Mouse (Mus musculus): ENCODE results near the gene Ptgr1. TPM values are rescaled to one million over a fixed set of nuclear protein-coding genes. Genes with fewer than 3 reads are reported as not detected.

The Ptgr1 gene
- total RNA-seq, 2 experiments from 2014 or later, result 1.5 to 1.8 TPM

DNA sequence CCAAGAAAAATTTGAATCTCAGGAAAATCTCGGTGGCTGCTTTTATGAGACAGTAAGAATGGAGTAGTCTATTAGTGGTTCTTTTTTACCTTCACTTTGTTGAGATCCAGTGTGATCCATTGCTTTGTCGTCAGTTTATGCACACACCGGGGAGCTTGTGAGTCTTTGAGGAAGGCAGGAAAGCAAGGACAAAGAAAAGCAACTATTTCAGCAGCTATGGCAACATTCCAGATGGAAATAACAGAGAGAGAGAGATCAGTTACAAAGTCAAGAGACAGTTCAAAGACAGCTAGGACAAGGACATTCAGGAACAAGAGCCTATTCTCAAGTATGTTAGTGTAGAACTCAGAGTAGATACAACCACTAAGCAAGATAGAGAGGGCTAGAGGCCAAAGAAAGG, 51.1 kb downstream of the Ptgr1 start:
- intact Hi-C loops (cut with DNase I), result no loop called here
- DNase-seq (ENCODE audit: low spot score in 2 of 2), result no peak

DNA sequence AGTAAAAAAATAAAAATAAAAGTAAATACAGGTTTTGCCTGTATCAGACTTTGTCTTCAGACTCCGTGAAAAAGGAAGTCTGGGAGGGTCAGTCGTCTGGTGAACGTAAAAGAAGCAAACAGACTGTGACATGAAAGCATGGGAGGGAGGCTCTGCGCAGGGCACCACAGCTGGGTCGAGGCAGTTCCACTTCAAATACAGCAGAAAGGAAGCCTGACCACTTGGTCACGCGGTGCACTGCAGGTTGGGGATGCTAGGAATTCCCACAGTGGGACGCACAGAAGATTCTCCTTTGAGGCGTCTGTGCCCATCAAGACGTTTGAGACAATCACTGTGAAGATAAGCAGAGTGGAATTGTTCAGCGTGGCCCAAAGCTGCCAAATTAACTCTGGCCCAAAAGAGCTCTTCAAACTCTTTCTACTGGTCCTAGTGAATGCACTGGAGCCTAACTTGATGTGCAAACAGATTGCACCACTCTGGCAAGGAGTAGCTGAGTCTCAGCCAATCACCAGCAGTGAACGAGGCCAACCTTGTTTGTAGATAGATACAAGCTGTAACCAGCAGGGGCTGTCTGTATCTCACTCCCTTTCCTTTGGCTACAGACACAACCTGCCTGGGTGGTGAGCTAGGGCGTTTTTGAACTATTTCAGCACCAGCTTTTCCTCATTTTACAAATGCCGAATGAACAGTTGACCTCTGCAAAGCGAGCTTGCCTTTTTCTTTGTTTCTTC, 52.0 kb downstream of the Ptgr1 start:
- intact Hi-C loops (cut with DNase I), result no loop called here

DNA sequence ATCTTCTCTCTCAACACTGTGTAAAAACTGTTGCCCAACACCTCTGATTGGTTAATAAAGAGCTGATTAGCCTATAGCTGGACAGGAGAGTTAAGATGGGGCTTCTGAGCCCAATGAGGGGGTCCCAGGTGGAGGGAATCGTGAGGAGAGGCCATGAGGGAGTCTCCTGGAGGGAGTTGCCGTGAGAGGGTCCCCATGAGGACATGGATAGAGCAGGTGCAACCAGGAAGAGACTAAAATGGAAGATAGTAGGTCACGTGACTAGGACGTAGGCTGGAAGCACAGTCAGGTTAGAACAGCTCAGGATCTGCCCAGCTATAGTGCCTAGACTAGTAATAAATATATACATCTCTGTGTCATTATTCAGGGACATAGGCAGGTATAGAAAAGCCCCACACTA, 52.6 kb downstream of the Ptgr1 start:
- intact Hi-C loops (cut with DNase I), result no loop called here
- no peak for DNase-seq (ENCODE audit: low spot score in 2 of 2)

More for the DNA sequence above, 52.0 kb downstream of the Ptgr1 start:
- DNase-seq (ENCODE audit: low spot score in 2 of 2), result peak in 1 of 2 experiments; percentile 52

DNA sequence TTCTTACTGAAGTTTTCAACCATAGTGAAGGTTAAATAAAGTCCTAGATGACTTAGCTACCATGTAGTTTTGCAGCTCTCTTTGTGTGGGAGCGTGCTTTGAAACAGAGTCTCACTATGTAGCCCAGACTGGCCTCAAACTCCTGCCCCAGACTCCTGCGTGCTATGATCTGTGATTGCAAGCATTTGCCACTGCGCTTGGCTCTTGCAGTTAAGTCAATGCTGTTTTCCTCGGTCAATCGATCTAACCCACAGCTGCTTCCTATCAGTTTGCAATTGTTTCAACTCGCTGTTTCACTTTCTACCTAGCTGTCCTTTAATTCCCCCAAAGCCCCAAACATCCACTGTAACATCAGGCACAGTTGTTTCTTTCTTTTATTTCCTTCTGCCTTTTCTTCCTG, 54.4 kb downstream of the Ptgr1 start:
- DNase-seq (ENCODE audit: low spot score in 2 of 2), result no peak
- intact Hi-C loops (cut with DNase I), result no loop called here

DNA sequence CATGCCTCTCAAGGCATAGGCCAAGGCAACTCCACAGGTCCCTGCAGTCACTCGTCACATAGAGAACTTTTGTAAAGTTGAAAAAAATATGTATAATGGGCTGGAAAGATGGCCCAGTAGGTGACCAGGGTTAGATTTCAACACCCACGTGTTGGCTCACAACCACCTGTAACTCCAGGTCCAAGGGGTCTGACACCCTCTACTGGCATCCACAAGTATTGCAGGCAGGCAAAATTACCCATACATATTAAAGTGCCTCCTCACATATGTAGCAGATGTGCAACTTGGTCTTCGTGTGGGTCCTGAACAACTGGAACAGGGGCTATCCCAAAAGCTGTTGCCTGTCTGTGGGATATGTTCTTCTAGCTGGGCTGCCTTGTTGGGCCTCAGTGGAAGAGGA, 59.3 kb downstream of the Ptgr1 start:
- intact Hi-C loops (cut with DNase I), result no loop called here
- no peak for DNase-seq (ENCODE audit: low spot score in 2 of 2)

DNA sequence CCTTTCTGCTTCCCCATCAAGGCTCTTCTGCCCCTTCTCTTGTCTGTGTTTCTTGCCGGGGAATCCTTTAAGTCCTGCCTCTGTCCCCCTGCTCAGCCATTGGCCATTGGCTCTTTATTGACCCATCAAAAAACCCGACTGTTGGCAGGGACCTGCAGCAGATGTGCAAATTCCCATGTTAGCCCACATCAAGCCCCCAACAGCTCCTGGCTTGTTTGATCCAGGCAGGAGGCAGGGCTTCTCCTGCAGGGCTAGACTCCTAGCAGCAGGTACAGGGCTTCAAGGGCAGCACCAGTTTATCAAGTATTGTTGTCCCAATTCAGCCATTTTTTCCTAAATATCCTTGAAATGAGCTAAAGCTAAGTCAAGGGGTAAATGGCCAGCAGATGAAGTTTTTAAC, 60.8 kb downstream of the Ptgr1 start:
- intact Hi-C loops (cut with DNase I), result no loop called here
- no peak for DNase-seq (ENCODE audit: low spot score in 2 of 2)

DNA sequence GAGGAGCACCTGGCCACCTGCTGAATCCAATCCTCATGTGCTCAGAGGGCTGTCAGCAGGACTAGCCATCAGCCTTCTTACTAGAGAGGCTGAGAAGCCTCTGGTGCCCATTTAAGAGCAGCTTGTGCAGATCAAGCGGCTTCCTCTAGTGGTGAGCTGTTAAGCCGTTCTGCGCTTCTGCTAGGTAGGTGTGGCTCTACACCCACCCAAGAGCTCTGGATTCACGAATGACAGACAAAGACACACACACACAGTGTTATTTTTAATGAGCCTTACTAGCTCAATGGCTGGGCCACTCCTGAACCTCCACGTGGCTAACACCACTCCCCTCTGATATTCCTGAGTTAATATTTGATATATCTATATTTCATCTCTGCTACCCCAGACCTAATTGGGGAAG, 61.3 kb downstream of the Ptgr1 start:
- intact Hi-C loops (cut with DNase I), result no loop called here
- no peak for DNase-seq (ENCODE audit: low spot score in 2 of 2)

DNA sequence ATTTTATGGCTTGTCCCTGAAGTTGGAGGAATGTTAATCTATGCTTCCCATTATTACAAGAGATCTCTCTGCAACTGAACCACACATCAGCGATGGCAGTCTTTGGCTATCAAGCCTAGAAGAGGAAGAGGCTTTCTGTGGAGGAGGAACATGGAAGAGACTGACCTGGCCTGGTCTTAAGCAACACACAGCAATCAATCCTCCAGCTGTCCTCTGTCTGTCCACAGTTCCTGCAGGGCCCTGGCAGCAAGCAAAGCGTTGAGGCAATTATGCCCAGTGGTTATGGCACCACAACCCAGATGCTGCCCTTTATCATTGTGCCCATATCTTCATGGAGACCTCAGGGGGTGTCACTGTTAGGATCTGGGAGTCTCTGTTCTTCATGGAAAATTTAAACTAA, 63.0 kb downstream of the Ptgr1 start:
- intact Hi-C loops (cut with DNase I), result no loop called here
- DNase-seq (ENCODE audit: low spot score in 2 of 2), result no peak

Other genes with a start within 250 kb of the Ptgr1 start
- under 1 TPM; 0.14 to 0.23 TPM for gene Olfr267, start 199.4 kb downstream of the Ptgr1 start, total RNA-seq (2021)
- gene Ecpas, start 74.4 kb downstream of the Ptgr1 start, total RNA-seq (2021), result 100 to 1,000 TPM; 123 to 137 TPM
- 10 to 100 TPM; 40.1 to 42.0 TPM for gene Zkscan16, start 43.5 kb downstream of the Ptgr1 start, total RNA-seq (2021)
- 1 to 10 TPM; 4.8 to 4.9 TPM for gene Dnajc25, start 7.9 kb upstream of the Ptgr1 start, total RNA-seq (2021)
- gene Gm20503, start 16.1 kb upstream of the Ptgr1 start, total RNA-seq (2021), result 1 to 10 TPM; 1.5 to 2.4 TPM
- gene Gng10, start 48.0 kb upstream of the Ptgr1 start, total RNA-seq (2021), result 10 to 100 TPM; 75.6 to 77.4 TPM
- not detected for gene AI481877, start 151.9 kb upstream of the Ptgr1 start, total RNA-seq (2021)
- 10 to 100 TPM; 90.6 to 90.9 TPM for gene Ugcg, start 202.1 kb upstream of the Ptgr1 start, total RNA-seq (2021)

Data from left cerebral cortex, postnatal 25 days (tissue).